Mouse (Mus musculus) CH12.LX (cell line): ENCODE measurements around the gene Exog.

Source experiments
- CHD1 ChIP-seq: IDR thresholded peaks from 2 replicates; pipeline ENCODE4 v1.6.1; 2012; ENCODE audit warnings: low read depth, low read length, improper control_type of control experiment, inconsistent platforms
- CHD2 ChIP-seq: IDR thresholded peaks from 2 replicates; pipeline ENCODE4 v1.6.1; 2011; ENCODE audit warnings: low read length, improper control_type of control experiment
- CTCF ChIP-seq, 2 experiments: IDR thresholded peaks in 1 of 2; conservative IDR thresholded peaks in 1 of 2; 2 replicates each; pipeline ENCODE4 v1.5.1; 2011 to 2012; ENCODE audit warnings: low read depth in 2 of 2, low read length in 2 of 2, improper control_type of control experiment in 1 of 2, inconsistent platforms in 1 of 2, mild to moderate bottlenecking in 1 of 2, moderate library complexity in 1 of 2
- EP300 ChIP-seq: IDR thresholded peaks from 2 replicates; pipeline ENCODE4 v1.6.1; 2011; ENCODE audit warnings: low read length, improper control_type of control experiment
- ETS1 ChIP-seq: conservative IDR thresholded peaks from 2 replicates; pipeline ENCODE4 v1.6.1; 2012; ENCODE audit warnings: low read depth, mild to moderate bottlenecking, inconsistent platforms, low read length, improper control_type of control experiment, moderate library complexity
- JUND ChIP-seq: conservative IDR thresholded peaks from 2 replicates; pipeline ENCODE4 v1.6.1; 2011; ENCODE audit warnings: low read depth, low read length, improper control_type of control experiment
- MAFK ChIP-seq: IDR thresholded peaks from 2 replicates; pipeline ENCODE4 v1.6.1; 2011; ENCODE audit warnings: low read length, improper control_type of control experiment; ENCODE audit not compliant: insufficient replicate concordance
- MAX ChIP-seq: IDR thresholded peaks from 2 replicates; pipeline ENCODE4 v1.6.1; 2011; ENCODE audit warnings: low read length, improper control_type of control experiment
- MAZ ChIP-seq: IDR thresholded peaks from 2 replicates; pipeline ENCODE4 v1.6.1; 2012; ENCODE audit warnings: low read depth, mild to moderate bottlenecking, inconsistent platforms, low read length, improper control_type of control experiment, moderate library complexity
- POLR2AphosphoS2 ChIP-seq: IDR thresholded peaks from 2 replicates; pipeline ENCODE4 v1.6.1; 2011; ENCODE audit warnings: low read depth, low read length, improper control_type of control experiment
- RAD21 ChIP-seq: IDR thresholded peaks from 2 replicates; pipeline ENCODE4 v1.6.1; 2011; ENCODE audit warnings: low read depth, mild to moderate bottlenecking, low read length, improper control_type of control experiment, moderate library complexity

DNA sequence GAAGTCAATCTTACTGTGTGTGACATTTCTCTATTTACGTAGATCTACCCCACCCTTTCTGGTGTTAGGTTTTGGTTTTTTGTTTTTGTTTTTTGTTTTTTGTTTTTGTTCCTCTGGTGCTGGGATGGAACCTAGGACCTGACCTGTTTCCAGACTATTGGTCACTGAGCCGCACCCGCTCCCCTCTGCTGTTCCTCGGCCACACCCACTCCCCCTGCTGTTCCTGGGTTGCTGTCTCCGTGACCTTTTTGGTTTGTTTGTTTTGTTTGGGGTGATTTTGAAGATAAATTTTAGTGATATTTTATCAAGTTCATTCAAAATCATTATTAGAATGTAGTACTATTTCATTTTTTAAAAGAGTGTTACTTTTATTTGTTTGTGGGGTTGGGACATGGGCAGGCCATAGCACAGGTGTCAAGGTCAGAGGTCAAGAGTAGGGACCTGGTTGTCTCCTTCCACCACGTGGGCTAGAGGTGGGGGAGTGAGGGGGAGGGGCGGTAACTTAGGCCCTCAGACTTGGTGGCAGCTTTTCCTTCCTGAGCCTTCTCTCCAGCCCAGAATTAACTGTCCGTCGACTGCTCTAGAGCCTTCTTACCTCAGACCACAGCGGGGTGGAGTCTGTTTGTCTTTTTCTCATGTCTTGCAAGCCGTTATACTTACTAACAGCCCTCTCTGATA lies 60.4 kb downstream of the Exog start:
- no peak for TF ChIP-seq EP300
- no peak for TF ChIP-seq CTCF (conservative IDR thresholded peaks at IDR 0.05 in 1 of 2, IDR thresholded peaks at IDR 0.05 in 1 of 2; ENCODE audit: low read depth in 2 of 2, low read length in 2 of 2)
- TF ChIP-seq ETS1 = no peak
- no peak for TF ChIP-seq MAX
- TF ChIP-seq POLR2AphosphoS2 = no peak
- no peak for TF ChIP-seq CHD2
- no peak for TF ChIP-seq RAD21
- no peak for TF ChIP-seq MAZ
- no peak for TF ChIP-seq CHD1
- no peak for TF ChIP-seq JUND
- no peak for TF ChIP-seq MAFK
